Mouse (Mus musculus): ENCODE results near the gene Uba52. TPM values are rescaled to one million over a fixed set of nuclear protein-coding genes. Genes with fewer than 3 reads are reported as not detected.

Uba52 gene
- polyA plus RNA-seq (2015; fragmentation: Nextera tagmentation; extraction: Ambion mirVana): 859 and 940 TPM in 2 replicates

DNA sequence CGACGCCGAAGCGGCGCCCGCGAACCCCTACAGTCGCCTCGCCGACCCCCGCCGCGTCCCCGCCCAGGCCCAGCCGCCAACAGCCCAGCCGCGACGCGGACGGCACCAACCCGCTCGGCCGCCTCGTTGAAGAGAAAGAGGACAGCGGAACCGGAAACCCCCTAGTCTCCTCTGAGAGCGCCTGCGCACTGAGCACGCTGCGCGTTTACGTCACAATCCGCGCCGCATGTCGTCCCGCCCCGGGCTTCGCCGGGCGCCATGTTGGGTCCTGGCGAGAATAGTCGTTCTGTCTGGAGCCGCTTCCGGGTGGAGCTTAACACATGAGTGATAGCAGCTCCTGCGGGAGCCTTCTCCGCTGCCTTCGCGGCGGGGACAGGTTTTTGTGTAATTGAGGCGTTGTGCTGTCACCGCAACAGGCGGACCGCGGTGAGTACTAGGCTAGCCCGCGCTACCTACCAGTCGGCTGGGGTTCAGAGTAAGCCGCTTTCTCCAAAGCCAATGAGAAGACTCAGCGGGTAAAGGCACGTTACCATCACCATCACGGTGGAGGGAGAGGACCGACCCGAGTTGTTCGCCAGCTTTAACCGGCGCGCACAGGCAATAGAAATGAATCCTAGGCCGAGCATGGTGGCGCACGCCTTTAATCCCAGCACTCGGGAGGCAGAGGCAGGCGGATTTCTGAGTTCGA, at the start of gene Uba52:
Gene Uba52, minus strand, starts transcription at position 574 of the 688 bp plus-strand sequence.
- peak within 1 kb of the TSS; percentile 99 for H3K4me3 ChIP-seq
- peak within 1 kb of the TSS; percentile 99 for H3K9ac ChIP-seq
- H3K9me3 ChIP-seq: no peaks in the 10 kb centered on the region
- no peaks in the 10 kb centered on the region for H3K27me3 ChIP-seq
- peaks cover 42% of the 10 kb centered on the region for H3K36me3 ChIP-seq
- H3K4me1 ChIP-seq: peaks cover 42% of the 10 kb centered on the region
- H3K27ac ChIP-seq: peak within 1 kb of the TSS; percentile 98
- peak within 1 kb of the TSS; percentile 65 for H3K4me2 ChIP-seq
- peak; percentile 83 for ATAC-seq (ENCODE audit: insufficient number of reproducible peaks, low FRiP score, low TSS enrichment, low read depth)
- whole genome bisulfite sequencing: under 1% methylated on average over 73 of the region's 74 CpGs

DNA sequence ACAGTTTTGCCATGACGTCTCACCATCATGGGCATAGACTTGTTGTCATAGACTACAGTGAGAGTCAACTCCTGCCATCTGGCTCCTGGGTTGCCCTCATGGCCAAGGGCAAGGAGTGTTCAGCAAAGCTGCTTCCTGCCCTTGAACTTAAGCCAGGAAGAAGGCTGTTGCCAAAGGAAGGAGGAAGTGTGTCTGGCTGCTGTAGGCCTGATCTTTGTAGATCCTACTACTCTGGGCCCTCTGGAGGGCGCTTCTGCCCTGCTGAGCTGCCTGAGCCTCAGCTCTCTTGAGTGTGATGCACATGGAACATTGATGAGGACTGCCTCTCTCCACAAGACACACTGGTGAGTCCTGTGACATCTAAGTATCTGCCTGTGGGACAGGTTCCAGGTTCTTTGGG, 49.5 kb upstream of the Uba52 start:
- Histone ChIP-seq H3K9ac (no peak overlapping the region), H3K27ac (no peak overlapping the region), H3K4me1 (peaks cover 36% of the 10 kb centered on the region), H3K4me2 (no peak overlapping the region), H3K36me3 (peaks cover 11% of the 10 kb centered on the region), H3K27me3 (no peaks in the 10 kb centered on the region), H3K4me3 (no peak overlapping the region), H3K9me3 (no peaks in the 10 kb centered on the region)
- no peak for ATAC-seq (ENCODE audit: insufficient number of reproducible peaks, low FRiP score, low TSS enrichment, low read depth)
- 83% methylated on average over 2 of the region's 2 CpGs for WGBS

DNA sequence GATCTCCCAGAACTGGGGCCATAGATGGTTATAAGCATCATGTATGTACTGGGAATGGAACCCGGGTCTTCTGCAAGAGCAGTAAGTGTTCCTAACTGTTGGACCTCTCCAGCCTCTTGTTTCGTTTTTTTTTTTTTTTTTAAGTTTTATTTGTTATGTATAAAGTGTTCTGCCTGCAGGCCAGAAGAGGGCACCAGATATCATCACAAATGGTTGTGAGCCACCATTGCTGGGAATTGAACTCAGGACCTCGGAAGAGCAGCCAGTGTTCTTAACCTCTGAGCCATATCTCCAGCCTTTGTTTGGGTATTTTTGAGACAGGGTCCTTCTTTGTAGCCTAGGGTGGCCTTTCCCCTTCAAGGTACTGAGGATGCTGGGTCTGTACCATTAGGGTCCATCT, 48.4 kb upstream of the Uba52 start:
- Histone ChIP-seq H3K4me1 (peaks cover 29% of the 10 kb centered on the region), H3K9me3 (no peaks in the 10 kb centered on the region), H3K4me2 (no peak overlapping the region), H3K27ac (no peak overlapping the region), H3K4me3 (no peak overlapping the region), H3K9ac (no peak overlapping the region), H3K27me3 (no peaks in the 10 kb centered on the region), H3K36me3 (peaks cover 11% of the 10 kb centered on the region)
- ATAC-seq (ENCODE audit: insufficient number of reproducible peaks, low FRiP score, low TSS enrichment, low read depth): no peak
- WGBS: 71% methylated on average over 3 of the region's 3 CpGs

DNA sequence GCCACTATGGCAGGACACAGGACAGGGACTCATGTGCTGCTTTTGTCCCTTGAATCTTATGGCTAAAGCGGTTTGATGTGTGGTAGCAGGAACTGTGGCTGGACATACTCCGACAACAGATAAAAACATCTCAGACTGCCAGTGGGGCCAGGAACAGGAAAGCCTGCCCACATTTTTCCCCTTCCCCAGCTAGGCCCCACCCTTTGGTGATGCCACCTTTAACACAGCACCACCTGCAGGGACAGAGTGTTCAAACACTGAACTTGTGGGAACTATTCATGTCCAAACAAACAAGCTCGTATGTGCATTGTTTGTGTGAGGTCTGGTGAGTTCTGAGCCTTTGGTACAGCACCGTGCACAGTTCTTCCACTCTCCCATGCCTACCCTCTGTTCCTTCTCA, 47.7 kb upstream of the Uba52 start:
- Histone ChIP-seq H3K36me3 (peaks cover 11% of the 10 kb centered on the region), H3K4me2 (no peak overlapping the region), H3K9me3 (no peaks in the 10 kb centered on the region), H3K27me3 (no peaks in the 10 kb centered on the region), H3K4me3 (no peak overlapping the region), H3K9ac (0 out of 2 replicates have a peak overlapping the region, but pooled peaks have one; percentile 1), H3K4me1 (peaks cover 35% of the 10 kb centered on the region), H3K27ac (no peak overlapping the region)
- ATAC-seq (ENCODE audit: insufficient number of reproducible peaks, low FRiP score, low TSS enrichment, low read depth): no peak
- WGBS: 60% methylated on average over 4 of the region's 4 CpGs

DNA sequence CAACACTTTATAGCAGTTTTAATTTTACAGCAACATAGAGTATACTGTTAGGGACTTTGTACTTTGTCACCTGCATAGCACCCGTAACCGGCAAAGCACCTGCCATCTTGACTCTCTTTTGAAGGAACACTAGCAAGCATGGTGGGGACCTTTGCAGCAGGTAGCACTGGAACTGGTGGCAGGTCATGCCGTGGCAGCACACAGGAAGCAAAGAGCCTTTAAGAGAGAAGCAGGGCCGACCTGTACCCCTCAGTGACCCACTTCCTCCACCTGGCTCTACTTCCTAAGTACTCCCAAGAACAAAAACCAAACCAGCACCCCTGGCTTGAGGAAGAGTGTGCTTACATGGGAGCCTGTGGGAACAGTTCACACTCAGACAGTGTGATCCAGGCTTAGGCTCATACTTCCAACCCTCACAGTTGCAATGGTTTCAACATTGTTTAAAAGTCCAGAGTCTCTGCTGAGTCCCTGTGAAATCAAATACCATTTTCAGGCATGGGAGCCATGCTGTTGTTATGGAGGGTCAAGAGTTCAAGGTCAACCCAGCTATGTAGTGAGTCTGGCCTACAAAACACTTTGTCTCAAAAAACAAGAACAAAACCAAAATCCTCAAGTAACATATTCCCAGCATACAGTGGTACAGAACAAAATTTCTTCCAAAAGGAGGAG, 44.6 kb upstream of the Uba52 start:
- H3K9me3 ChIP-seq: no peaks in the 10 kb centered on the region
- no peak for ATAC-seq (ENCODE audit: insufficient number of reproducible peaks, low FRiP score, low TSS enrichment, low read depth)
- H3K4me2 ChIP-seq: no peak overlapping the region
- H3K4me3 ChIP-seq: no peak overlapping the region
- no peak overlapping the region for H3K27ac ChIP-seq
- WGBS: 86% methylated on average over 4 of the region's 4 CpGs
- H3K9ac ChIP-seq: no peak overlapping the region
- H3K4me1 ChIP-seq: peaks cover 31% of the 10 kb centered on the region
- H3K36me3 ChIP-seq: peaks cover 8% of the 10 kb centered on the region; the same call in 1 of the 2 replicates
- no peaks in the 10 kb centered on the region for H3K27me3 ChIP-seq

DNA sequence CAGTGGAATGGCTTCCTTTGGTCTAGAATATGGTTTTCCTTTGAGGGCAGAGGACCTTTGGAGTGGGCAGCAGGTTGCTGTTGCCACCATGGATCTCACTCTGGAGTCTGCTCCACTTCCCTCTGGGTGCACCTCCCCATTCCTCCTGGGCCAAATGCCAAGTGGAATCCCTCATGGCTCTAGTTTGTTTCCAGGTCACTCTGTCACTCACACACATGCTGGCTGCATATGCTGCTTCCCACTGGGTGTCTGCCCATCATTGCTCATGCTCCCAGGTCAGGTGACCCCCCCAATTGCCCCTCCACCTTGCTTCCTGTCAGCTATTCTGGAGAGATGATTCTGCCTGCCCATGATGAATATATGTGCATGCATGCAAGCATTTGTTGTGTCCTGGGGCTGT, 43.1 kb upstream of the Uba52 start:
- H3K4me1 ChIP-seq: peaks cover 25% of the 10 kb centered on the region
- H3K9me3 ChIP-seq: no peaks in the 10 kb centered on the region
- no peak overlapping the region for H3K9ac ChIP-seq
- no peak overlapping the region for H3K4me3 ChIP-seq
- H3K27ac ChIP-seq: no peak overlapping the region
- no peaks in the 10 kb centered on the region for H3K27me3 ChIP-seq
- H3K36me3 ChIP-seq: peaks cover 8% of the 10 kb centered on the region; the same call in 1 of the 2 replicates
- no peak overlapping the region for H3K4me2 ChIP-seq
- ATAC-seq (ENCODE audit: insufficient number of reproducible peaks, low FRiP score, low TSS enrichment, low read depth): no peak

DNA sequence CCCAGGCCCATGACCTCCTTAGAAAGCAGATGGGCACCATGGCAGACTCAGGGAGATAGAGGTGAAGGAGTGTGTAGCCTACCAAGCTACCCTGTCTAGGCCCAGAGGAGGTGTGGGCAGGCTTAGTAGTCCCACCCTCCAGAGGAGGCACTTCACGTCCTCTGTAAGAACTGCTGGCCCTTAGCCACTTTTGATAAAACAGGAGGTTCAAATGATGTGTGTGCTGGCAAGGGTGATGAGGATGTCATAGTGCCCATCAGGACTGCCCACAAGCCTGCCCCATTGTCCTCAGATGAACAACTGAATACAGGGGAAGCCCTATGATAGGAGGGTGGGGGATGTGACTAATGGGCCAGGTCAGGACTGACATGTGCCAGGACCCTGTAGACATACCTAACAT, 42.2 kb upstream of the Uba52 start:
- no peak overlapping the region for H3K9ac ChIP-seq
- WGBS: 56% methylated on average over 1 of the region's 1 CpGs

DNA sequence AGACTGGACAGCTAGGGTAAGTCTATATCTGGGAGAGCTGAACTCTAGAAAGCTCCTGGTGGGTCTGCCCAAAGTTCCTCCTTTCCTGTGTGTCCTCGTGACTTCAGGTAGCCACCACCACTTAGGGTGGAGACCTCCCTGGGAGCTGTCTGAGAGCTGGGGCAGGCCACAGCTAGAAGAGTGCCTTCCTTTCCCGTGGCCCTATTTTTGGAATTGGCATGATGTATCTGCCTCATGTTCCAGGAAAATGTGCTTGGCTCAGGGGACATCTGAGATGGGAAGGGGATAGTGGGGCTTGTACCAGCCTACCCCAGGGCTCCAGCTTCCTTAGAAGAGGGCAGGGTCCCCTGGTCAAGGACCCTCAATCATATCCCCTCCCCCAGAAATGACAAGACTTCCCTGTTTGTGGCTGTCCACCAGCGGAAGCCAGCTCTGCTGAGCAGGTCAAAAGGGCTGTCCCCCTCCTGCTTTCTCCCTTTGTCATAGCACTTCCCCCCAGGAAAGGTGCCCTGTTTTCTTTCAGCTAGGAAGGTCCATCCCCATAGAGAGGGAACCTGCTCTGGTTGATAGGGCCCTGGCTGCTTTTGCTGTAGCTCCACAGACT, 41.1 kb upstream of the Uba52 start:
- 68% methylated on average over 3 of the region's 3 CpGs for WGBS
- no peak for ATAC-seq (ENCODE audit: insufficient number of reproducible peaks, low FRiP score, low TSS enrichment, low read depth)
- Histone ChIP-seq H3K27ac (no peak overlapping the region), H3K4me2 (no peak overlapping the region), H3K9ac (no peak overlapping the region), H3K27me3 (no peaks in the 10 kb centered on the region), H3K4me3 (no peak overlapping the region), H3K36me3 (0 out of 2 replicates have a peak, but pooled peaks cover 3% of the 10 kb centered on the region), H3K4me1 (peaks cover 25% of the 10 kb centered on the region), H3K9me3 (no peaks in the 10 kb centered on the region)

More for the DNA sequence above, 42.2 kb upstream of the Uba52 start:
- Histone ChIP-seq H3K27ac (no peak overlapping the region), H3K4me1 (peaks cover 24% of the 10 kb centered on the region), H3K4me3 (no peak overlapping the region), H3K9me3 (no peaks in the 10 kb centered on the region), H3K4me2 (no peak overlapping the region), H3K27me3 (no peaks in the 10 kb centered on the region), H3K36me3 (peaks cover 8% of the 10 kb centered on the region; the same call in 1 of the 2 replicates)
- ATAC-seq (ENCODE audit: insufficient number of reproducible peaks, low FRiP score, low TSS enrichment, low read depth): no peak

DNA sequence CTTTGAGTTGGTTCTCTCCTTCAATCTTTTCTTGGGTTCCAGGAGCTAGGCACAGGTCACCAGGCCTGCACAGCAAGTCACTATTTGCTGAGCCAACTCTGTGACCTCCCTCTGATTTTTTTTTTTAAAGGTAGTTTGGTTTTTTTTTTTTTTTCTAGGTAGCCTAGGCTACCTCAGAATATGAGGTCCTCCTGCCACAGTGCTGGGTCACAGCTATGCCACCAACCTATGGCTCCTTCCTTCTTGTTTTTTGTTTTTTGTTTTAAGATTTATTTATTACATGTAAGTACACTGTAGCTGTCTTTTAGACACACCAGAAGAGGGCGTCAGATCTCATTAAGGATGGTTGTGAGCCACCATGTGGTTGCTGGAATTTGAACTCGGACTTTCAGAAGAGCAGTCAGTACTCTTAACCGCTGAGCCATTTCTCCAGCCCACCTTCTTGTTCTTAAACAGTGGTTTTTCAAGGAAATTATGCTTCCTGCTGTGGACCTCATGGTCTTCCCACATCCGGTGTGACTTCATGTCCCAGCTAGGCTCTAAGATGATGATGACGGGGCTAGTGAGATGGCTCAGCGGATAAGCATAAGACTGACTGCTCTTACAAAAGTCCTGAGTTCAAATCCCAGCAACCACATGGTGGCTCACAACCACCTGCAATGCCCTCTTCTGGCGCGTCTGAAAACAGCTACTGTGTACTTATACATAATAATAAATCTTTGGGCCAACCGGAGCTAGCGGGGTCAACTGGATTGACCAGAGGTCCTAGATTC, 39.0 kb upstream of the Uba52 start:
- WGBS: 92% methylated on average over 10 of the region's 10 CpGs
- H3K9me3 ChIP-seq: no peaks in the 10 kb centered on the region
- no peak overlapping the region for H3K4me2 ChIP-seq
- ATAC-seq (ENCODE audit: insufficient number of reproducible peaks, low FRiP score, low TSS enrichment, low read depth): no peak
- no peak overlapping the region for H3K9ac ChIP-seq
- no peak overlapping the region for H3K27ac ChIP-seq
- no peak overlapping the region for H3K4me3 ChIP-seq
- H3K36me3 ChIP-seq: no peaks in the 10 kb centered on the region
- no peaks in the 10 kb centered on the region for H3K27me3 ChIP-seq
- H3K4me1 ChIP-seq: peaks cover 25% of the 10 kb centered on the region

DNA sequence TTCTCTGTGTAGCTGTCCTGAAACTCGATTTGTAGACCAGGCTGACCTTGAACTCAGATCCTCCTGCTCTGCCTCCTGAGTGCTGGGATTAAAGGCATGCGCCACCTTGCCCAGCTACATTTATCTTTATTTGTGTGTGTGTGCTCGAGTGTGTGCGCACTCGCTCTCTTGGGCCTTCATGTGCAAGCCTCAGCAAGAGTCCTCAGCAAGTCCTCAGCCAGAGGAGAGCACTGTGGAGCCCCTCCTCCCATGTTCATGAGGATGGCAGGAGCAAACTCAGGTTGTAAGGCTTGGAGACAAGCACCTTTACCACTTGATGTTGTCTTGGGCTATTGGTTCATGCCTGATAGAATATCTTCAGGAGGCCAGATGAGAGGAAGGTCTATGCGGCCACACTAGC, 37.2 kb upstream of the Uba52 start:
- Histone ChIP-seq H3K9me3 (no peaks in the 10 kb centered on the region), H3K9ac (no peak overlapping the region), H3K27me3 (no peaks in the 10 kb centered on the region), H3K27ac (no peak overlapping the region), H3K4me1 (peaks cover 18% of the 10 kb centered on the region; the same call in 1 of the 2 replicates), H3K4me3 (no peak overlapping the region), H3K4me2 (no peak overlapping the region), H3K36me3 (no peaks in the 10 kb centered on the region)
- WGBS: 89% methylated on average over 6 of the region's 6 CpGs
- no peak for ATAC-seq (ENCODE audit: insufficient number of reproducible peaks, low FRiP score, low TSS enrichment, low read depth)

DNA sequence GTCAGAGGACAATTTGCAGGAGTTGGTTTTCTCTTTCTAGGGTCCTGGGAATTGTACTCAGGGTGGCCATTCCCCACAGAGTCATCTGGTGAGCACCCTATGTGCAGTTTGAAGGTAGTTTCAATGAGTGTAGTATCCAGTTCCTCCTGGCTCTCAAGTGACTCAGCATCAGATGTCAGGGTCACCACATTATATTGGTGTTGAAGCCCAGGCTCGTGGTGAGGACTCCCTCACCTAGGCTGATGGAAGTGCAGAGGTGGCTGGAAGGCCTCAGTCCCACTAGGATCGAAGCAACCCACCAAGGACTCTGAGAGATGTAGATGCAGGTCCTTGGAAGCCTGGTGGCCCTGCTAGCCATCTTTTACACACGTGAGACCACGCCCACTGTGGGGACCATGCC, 35.8 kb upstream of the Uba52 start:
- 87% methylated on average over 4 of the region's 4 CpGs for WGBS
- H3K4me3 ChIP-seq: no peak overlapping the region
- peaks cover 17% of the 10 kb centered on the region for H3K4me1 ChIP-seq
- no peak overlapping the region for H3K9ac ChIP-seq
- H3K36me3 ChIP-seq: no peaks in the 10 kb centered on the region
- no peaks in the 10 kb centered on the region for H3K27me3 ChIP-seq
- no peaks in the 10 kb centered on the region for H3K9me3 ChIP-seq
- ATAC-seq (ENCODE audit: insufficient number of reproducible peaks, low FRiP score, low TSS enrichment, low read depth): no peak
- no peak overlapping the region for H3K4me2 ChIP-seq
- H3K27ac ChIP-seq: no peak overlapping the region
